Comparison of ENCODE assay signal across 10 mouse cellular contexts in the genomic region with DNA sequence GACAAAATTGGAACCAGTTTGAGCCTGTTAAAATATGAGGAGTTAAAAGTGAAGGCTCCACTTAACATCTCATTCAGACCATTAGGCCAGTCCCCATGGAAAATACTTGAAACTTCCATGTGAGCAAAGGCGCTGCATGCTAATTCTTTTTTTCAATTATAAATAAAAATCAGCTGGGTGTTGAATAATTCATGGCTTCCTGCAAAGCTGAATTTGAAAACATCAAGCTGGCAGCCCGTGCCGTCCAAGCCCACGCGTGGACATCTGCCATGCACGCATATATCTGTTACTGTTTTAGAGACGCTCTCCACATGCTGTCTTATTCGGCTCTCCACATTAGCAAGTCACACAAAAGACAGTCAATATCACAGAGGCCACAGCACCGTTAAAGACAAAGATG.
DNase-seq lines count a peak whose midpoint lies in the region; ATAC-seq lines count a peak whose summit lies in the region.
"Had no signal": no experiment of that assay in that cellular context is flagged by ENCODE, and none has a peak within 500 bp of the region (broad histone marks: within the 10 kb centered on the region; RNA-seq: fewer than 3 reads in every experiment).

No protein-coding gene starts in this region.

- H3K4me3 ChIP-seq in forebrain, embryonic 13.5 days = no peak overlapping the region
- H3K4me3 ChIP-seq in neural tube, embryonic 14.5 days (ENCODE audit: low read depth, low read length) = no peak overlapping the region
- no peak overlapping the region for H3K4me3 ChIP-seq in heart, embryonic 10.5 days
- H3K4me3 ChIP-seq: gastrocnemius, adult 2 months; intestine, embryonic 15.5 days had no signal

- H3K4me2 ChIP-seq in forebrain, embryonic 13.5 days = peak overlapping the region; percentile 17; the same call in 1 of the 2 replicates
- no peak overlapping the region for H3K4me2 ChIP-seq in neural tube, embryonic 14.5 days (ENCODE audit: low read depth, low read length)
- H3K4me2 ChIP-seq: intestine, embryonic 15.5 days had no signal

- H3K36me3 ChIP-seq in forebrain, embryonic 13.5 days (ENCODE audit: poor library complexity, severe bottlenecking) = no peaks in the 10 kb centered on the region
- H3K36me3 ChIP-seq in neural tube, embryonic 14.5 days (ENCODE audit: control insufficient read depth, insufficient read depth, low read length) = no peaks in the 10 kb centered on the region
- H3K36me3 ChIP-seq in heart, embryonic 10.5 days = peaks cover 13% of the 10 kb centered on the region; the same call in 1 of the 2 replicates
- H3K36me3 ChIP-seq: intestine, embryonic 15.5 days had no signal

- peaks cover 17% of the 10 kb centered on the region for H3K4me1 ChIP-seq in forebrain, embryonic 13.5 days
- H3K4me1 ChIP-seq in neural tube, embryonic 14.5 days (ENCODE audit: control insufficient read depth, insufficient read depth, low read length) = peaks cover 8% of the 10 kb centered on the region; the same call in 1 of the 2 replicates
- H3K4me1 ChIP-seq in heart, embryonic 10.5 days = no peaks in the 10 kb centered on the region
- H3K4me1 ChIP-seq: intestine, embryonic 15.5 days had no signal

- H3K9ac ChIP-seq in forebrain, embryonic 13.5 days = no peak overlapping the region
- no peak overlapping the region for H3K9ac ChIP-seq in neural tube, embryonic 14.5 days (replicated peaks; ENCODE audit: low read depth, low read length)
- H3K9ac ChIP-seq: intestine, embryonic 15.5 days had no signal

- DNase-seq in frontal cortex, postnatal 14 days (ENCODE audit: low spot score in 2 of 2) = peak; percentile 67 to 80
- peak; percentile 77 to 85 for DNase-seq in layer of hippocampus, postnatal 36 days
- DNase-seq in heart, embryonic 10.5 days (ENCODE audit: low spot score) = no peak
- no peak for DNase-seq in spleen, postnatal 10 days (ENCODE audit: low spot score in 2 of 2)
- DNase-seq in thymus, postnatal 14 days = no peak
- DNase-seq: cerebellum, adult 11-12 months; gastrocnemius, adult 2 months had no signal

- WGBS in forebrain, embryonic 13.5 days = 22% methylated on average over 9 of the region's 9 CpGs
- WGBS in neural tube, embryonic 14.5 days = 19% methylated on average over 9 of the region's 9 CpGs
- 89% methylated on average over 9 of the region's 9 CpGs for WGBS in heart, embryonic 10.5 days

- peak; percentile 95 for ATAC-seq in forebrain, embryonic 13.5 days
- ATAC-seq in neural tube, embryonic 14.5 days (ENCODE audit: low read depth) = peak; percentile 81
- ATAC-seq: intestine, embryonic 15.5 days had no signal

- no peaks in the 10 kb centered on the region for H3K9me3 ChIP-seq in forebrain, embryonic 13.5 days (replicated peaks)
- H3K9me3 ChIP-seq in neural tube, embryonic 14.5 days (ENCODE audit: control insufficient read depth, low read length) = no peaks in the 10 kb centered on the region
- no peaks in the 10 kb centered on the region for H3K9me3 ChIP-seq in heart, embryonic 10.5 days
- H3K9me3 ChIP-seq: intestine, embryonic 15.5 days had no signal

- peak overlapping the region; percentile 49 for H3K27ac ChIP-seq in forebrain, embryonic 13.5 days
- peak overlapping the region; percentile 23; the same call in 1 of the 2 replicates for H3K27ac ChIP-seq in neural tube, embryonic 14.5 days (ENCODE audit: low read depth, low read length)
- no peak overlapping the region for H3K27ac ChIP-seq in heart, embryonic 10.5 days
- H3K27ac ChIP-seq: gastrocnemius, adult 2 months; intestine, embryonic 15.5 days had no signal

- H3K27me3 ChIP-seq in forebrain, embryonic 13.5 days = no peaks in the 10 kb centered on the region
- H3K27me3 ChIP-seq in neural tube, embryonic 14.5 days (ENCODE audit: control insufficient read depth, insufficient read depth, low read length) = no peaks in the 10 kb centered on the region
- H3K27me3 ChIP-seq in heart, embryonic 10.5 days (ENCODE audit: insufficient read depth, poor library complexity, severe bottlenecking) = no peaks in the 10 kb centered on the region
- H3K27me3 ChIP-seq: intestine, embryonic 15.5 days had no signal

Comparison
In these comparisons a context has a peak if more than half of its experiments do, and no peak if none do; other contexts are left out.
1. DNase-seq: peak in frontal cortex, postnatal 14 days (2 of 2) and layer of hippocampus, postnatal 36 days (2 of 2); none in heart, embryonic 10.5 days (single experiment), spleen, postnatal 10 days (0 of 2) and thymus, postnatal 14 days (single experiment).